Mouse (Mus musculus) G1E (cell line): ENCODE results near the gene Prpsap1. TPM values are rescaled to one million over a fixed set of nuclear protein-coding genes. Genes with fewer than 3 reads are reported as not detected.

Experiments
- ATAC-seq: 2 replicates; pipeline ENCODE4 v1.8.0; 2016; ENCODE audit warnings: mild to moderate bottlenecking; ENCODE audit not compliant: insufficient number of reproducible peaks, poor library complexity, low FRiP score, severe bottlenecking; ENCODE audit errors: extremely low read depth
- DNase-seq: peaks from one replicate; pipeline ENCODE4 v3.0.0; 2012; ENCODE audit warnings: low spot score
- H3K27me3 ChIP-seq: 2 replicates; pipeline ENCODE4 v1.6.1; 2012; ENCODE audit warnings: mild to moderate bottlenecking, low read length, inconsistent platforms; ENCODE audit not compliant: insufficient read depth
- H3K36me3 ChIP-seq: replicated peaks from 2 replicates; pipeline ENCODE3; 2012; ENCODE audit warnings: mild to moderate bottlenecking, inconsistent platforms
- H3K4me1 ChIP-seq: 2 replicates; pipeline ENCODE4 v1.6.1; 2012; ENCODE audit warnings: low read depth, low read length, inconsistent platforms, mixed read lengths; ENCODE audit not compliant: insufficient read depth
- H3K4me3 ChIP-seq: 2 replicates; pipeline ENCODE4 v1.5.1; 2012; ENCODE audit warnings: low read depth, mild to moderate bottlenecking, inconsistent platforms, low read length, moderate library complexity, mixed read lengths
- H3K9me3 ChIP-seq: replicated peaks from 2 replicates; pipeline ENCODE4 v1.6.1; 2012; ENCODE audit warnings: inconsistent platforms
- CTCF ChIP-seq: IDR thresholded peaks from 2 replicates; pipeline ENCODE4 v1.5.1; 2012; ENCODE audit warnings: low read depth, low read length, inconsistent platforms, mixed read lengths
- GATA1 ChIP-seq: IDR thresholded peaks from 2 replicates; pipeline ENCODE4 v1.6.1; 2012; ENCODE audit warnings: borderline replicate concordance, low read length, inconsistent platforms, mixed read lengths
- GATA2 ChIP-seq: IDR thresholded peaks from 2 replicates; pipeline ENCODE4 v1.6.1; 2012; ENCODE audit warnings: low read depth, low read length, inconsistent platforms, borderline replicate concordance
- POLR2AphosphoS5 ChIP-seq: IDR thresholded peaks from 2 replicates; pipeline ENCODE4 v1.6.1; 2012; ENCODE audit warnings: low read depth, low read length, inconsistent platforms; ENCODE audit not compliant: insufficient replicate concordance
- TAL1 ChIP-seq: conservative IDR thresholded peaks from 2 replicates; pipeline ENCODE4 v1.6.1; 2012; ENCODE audit warnings: low read depth, low read length, inconsistent platforms, mixed read lengths
- polyA plus RNA-seq: library from polyadenylated mRNA; stranded (reverse); fragments of >175 nt; gene quantifications from 2 replicates; pipeline ENCODE4 v1.2.3, GENCODE M21; 2012
- total RNA-seq, 2 experiments: library from RNA; stranded (forward) in 1 of 2; stranded (reverse) in 1 of 2; fragments of 200-1000 nt in 1 of 2; fragments of >200 nt in 1 of 2; fragmentation: Nextera tagmentation in 1 of 2; gene quantifications; 2 replicates each; pipeline ENCODE4 v1.2.3; 2014 to 2017

The Prpsap1 gene
- total and polyA plus RNA-seq, 3 experiments, result 33.3 to 53.9 (median 53.7) TPM

DNA sequence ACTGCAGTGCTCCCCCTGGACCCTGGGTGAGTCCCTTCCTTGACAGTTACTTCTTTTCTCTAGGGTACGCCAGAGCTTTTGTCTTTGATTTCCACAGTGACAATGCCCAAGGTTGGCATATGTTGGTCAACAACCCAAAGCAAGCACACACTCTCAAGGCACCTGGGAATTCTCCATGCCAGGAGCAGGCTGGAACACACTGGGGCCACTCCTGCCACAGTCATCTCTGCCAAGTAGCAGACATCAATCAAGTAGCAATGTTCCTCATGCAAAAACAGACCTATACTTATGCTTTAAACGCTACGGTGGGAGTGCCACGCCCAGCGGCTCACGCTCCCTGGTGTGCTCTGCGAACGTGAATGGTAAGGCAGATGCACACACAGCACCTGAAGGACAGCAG, 13.0 kb downstream of the Prpsap1 start:
- no peak for TF ChIP-seq POLR2AphosphoS5
- no peak for TF ChIP-seq GATA2
- TF ChIP-seq CTCF, result no peak
- TF ChIP-seq GATA1, result no peak
- DNase-seq, result no peak
- no peak for ATAC-seq

DNA sequence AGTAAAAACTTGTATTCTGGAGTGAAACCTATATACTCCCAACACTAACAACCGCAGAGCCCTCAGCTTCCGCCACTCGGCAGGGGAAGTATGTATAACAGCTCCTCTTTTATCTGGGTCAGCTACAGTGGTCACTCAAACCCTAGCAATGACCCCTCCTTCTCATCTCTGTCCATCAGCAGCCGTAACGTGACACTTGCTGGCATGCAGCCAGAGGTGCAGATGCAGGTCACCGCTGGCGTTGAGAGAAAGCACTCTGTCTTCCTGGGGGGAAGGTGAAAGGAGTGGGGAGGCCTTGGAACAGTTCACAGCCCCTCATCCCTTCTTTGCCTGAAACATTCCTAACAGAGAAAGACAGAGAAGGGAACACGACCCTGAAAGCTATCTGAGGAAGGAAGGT, 14.2 kb downstream of the Prpsap1 start:
- TF ChIP-seq CTCF, result no peak
- TF ChIP-seq TAL1, result no peak
- no peak for TF ChIP-seq POLR2AphosphoS5
- no peak for TF ChIP-seq GATA2
- TF ChIP-seq GATA1, result no peak
- peaks cover 98% of the 10 kb centered on the region for H3K36me3 ChIP-seq
- no peak for DNase-seq

More for the DNA sequence above, 13.0 kb downstream of the Prpsap1 start:
- H3K4me3 ChIP-seq, result no peak overlapping the region
- no peaks in the 10 kb centered on the region for H3K27me3 ChIP-seq
- H3K9me3 ChIP-seq, result no peaks in the 10 kb centered on the region
- peaks cover 2% of the 10 kb centered on the region; the same call in 1 of the 2 replicates for H3K4me1 ChIP-seq
- H3K36me3 ChIP-seq, result peaks cover 98% of the 10 kb centered on the region

DNA sequence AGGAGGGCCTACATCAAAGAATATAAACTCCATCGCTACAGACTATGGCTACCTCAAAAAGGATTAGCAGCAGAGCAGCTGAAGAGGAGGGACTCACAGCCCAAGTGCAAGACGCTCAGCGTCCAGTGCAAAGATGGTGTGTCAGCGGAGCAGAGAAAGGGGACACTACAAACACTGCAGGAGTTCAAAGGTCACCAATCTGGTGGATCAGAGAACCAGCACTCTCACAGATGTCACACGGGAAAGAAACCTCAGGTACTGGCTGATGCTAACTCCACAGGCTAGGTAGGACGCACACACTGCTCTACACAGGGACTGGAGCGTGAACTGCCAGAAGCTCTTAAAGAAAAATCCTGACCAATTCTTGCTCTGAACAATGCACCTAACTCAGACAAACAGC, 15.0 kb downstream of the Prpsap1 start:
- peaks cover 2% of the 10 kb centered on the region; the same call in 1 of the 2 replicates for H3K4me1 ChIP-seq
- peaks cover 97% of the 10 kb centered on the region for H3K36me3 ChIP-seq
- no peaks in the 10 kb centered on the region for H3K27me3 ChIP-seq
- H3K4me3 ChIP-seq, result no peak overlapping the region
- ATAC-seq (no peak), DNase-seq (no peak)
- H3K9me3 ChIP-seq, result no peaks in the 10 kb centered on the region
- TF ChIP-seq POLR2AphosphoS5, result no peak
- TF ChIP-seq TAL1, result no peak
- no peak for TF ChIP-seq GATA2
- no peak for TF ChIP-seq CTCF
- no peak for TF ChIP-seq GATA1

More for the DNA sequence above, 14.2 kb downstream of the Prpsap1 start:
- ATAC-seq, result no peak
- Histone ChIP-seq H3K4me3 (no peak overlapping the region), H3K4me1 (peaks cover 2% of the 10 kb centered on the region; the same call in 1 of the 2 replicates), H3K9me3 (no peaks in the 10 kb centered on the region), H3K27me3 (no peaks in the 10 kb centered on the region)

DNA sequence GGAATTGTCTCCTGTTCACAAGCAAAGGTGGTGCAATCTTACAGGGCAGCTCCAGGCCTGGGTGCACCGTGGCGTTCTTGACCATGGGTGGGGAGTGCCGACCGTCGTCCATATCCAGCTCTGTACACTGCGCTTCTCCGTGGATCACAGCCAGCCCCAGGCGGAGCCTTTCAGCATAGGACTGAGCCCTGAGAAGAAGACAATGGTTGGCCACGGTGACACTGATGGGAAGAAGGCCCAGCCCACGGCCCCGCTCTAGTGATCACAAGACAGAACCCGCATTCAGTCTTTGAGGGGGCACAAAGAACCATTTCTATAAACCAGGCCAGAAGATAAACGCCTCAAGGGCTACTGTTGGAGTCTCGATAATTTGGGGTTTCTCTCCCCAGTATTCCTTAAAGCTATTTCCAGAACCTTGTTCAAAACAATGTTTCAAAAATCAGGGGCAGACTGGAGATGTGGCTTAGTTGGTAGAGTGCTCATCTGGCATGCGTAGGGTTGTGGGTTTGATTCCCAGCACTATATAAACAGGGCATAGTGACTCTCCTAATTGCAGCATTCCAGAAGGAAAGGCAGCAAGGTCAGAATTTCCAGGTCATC, 16.7 kb downstream of the Prpsap1 start:
- H3K36me3 ChIP-seq, result peaks cover 99% of the 10 kb centered on the region
- DNase-seq, result no peak

DNA sequence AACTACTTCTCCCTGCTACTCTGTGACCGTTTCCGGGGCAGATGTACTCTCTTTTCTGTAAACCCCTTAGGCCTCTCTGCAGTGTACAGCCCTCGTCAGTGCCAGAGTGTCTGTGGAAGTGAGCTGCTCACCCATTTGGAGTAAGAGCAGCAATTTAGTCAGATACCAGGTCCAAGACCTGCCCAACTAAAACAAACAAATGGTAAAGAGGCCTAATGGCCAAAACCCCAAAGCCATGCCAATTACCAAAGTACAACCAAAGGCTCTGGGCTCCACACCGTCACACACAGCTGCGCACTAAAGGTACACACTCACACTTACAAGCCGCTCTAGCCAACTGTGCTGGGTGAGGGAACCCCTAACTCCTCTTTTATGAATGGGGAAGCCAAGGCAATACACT, 17.3 kb downstream of the Prpsap1 start:
- peaks cover under 1% of the 10 kb centered on the region; the same call in 1 of the 2 replicates for H3K4me1 ChIP-seq
- H3K27me3 ChIP-seq, result no peaks in the 10 kb centered on the region
- H3K36me3 ChIP-seq, result peaks cover 99% of the 10 kb centered on the region
- no peaks in the 10 kb centered on the region for H3K9me3 ChIP-seq
- no peak for TF ChIP-seq GATA2
- DNase-seq (no peak), ATAC-seq (no peak)
- no peak overlapping the region for H3K4me3 ChIP-seq

More for the DNA sequence above, 16.7 kb downstream of the Prpsap1 start:
- H3K4me3 ChIP-seq, result no peak overlapping the region
- H3K27me3 ChIP-seq, result no peaks in the 10 kb centered on the region
- H3K4me1 ChIP-seq, result peaks cover 2% of the 10 kb centered on the region; the same call in 1 of the 2 replicates
- no peaks in the 10 kb centered on the region for H3K9me3 ChIP-seq
- TF ChIP-seq CTCF (no peak), POLR2AphosphoS5 (no peak), GATA2 (no peak), TAL1 (no peak), GATA1 (no peak)
- ATAC-seq, result no peak

DNA sequence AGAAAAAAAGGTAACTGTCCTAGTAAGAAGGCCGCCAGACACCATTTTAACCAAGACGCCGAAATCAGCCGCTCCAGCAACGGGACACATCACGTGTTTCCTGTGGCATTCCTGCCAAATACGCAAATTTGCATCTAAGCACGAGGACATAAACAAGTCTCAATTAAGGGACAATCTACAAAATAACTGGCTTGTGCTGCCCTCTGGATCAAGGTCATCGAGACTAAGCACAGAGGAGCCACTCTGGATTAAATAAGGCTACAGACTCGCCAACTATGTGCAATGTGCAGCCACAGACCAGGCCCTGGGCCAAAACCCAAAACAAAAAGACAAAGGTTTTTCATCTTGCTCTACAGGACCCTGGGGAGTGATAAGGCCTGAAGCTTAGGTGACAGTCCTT, 18.0 kb downstream of the Prpsap1 start:
- DNase-seq (no peak), ATAC-seq (no peak)
- TF ChIP-seq CTCF, result no peak
- no peak for TF ChIP-seq TAL1
- no peak for TF ChIP-seq GATA1
- no peak for TF ChIP-seq GATA2
- TF ChIP-seq POLR2AphosphoS5, result no peak
- Histone ChIP-seq H3K4me3 (no peak overlapping the region), H3K9me3 (no peaks in the 10 kb centered on the region), H3K36me3 (peaks cover 99% of the 10 kb centered on the region), H3K4me1 (no peaks in the 10 kb centered on the region), H3K27me3 (no peaks in the 10 kb centered on the region)

DNA sequence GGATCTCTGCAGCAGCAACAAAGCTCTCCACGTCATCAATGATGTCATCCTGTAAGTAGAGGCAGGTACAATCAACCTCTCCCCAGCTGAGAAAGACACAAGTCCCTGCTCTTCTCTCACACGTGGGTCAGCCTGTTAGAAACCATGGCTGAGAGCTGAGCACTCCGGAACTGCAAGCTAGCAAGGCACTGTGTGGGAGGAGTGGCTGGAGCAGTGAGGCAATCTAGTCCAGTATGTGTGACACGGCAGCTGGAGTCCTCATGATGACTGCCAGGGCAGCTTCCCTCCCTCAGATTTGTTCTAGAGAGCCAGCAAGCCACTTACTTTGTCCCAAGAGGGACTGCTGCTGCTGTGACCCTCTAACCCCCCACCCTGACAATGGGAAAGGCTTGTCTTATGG, 21.7 kb downstream of the Prpsap1 start:
- Histone ChIP-seq H3K4me3 (no peak overlapping the region), H3K9me3 (no peaks in the 10 kb centered on the region), H3K4me1 (no peaks in the 10 kb centered on the region), H3K27me3 (no peaks in the 10 kb centered on the region), H3K36me3 (peaks cover 79% of the 10 kb centered on the region)
- DNase-seq (no peak), ATAC-seq (no peak)
- no peak for TF ChIP-seq GATA2
- TF ChIP-seq TAL1, result no peak
- no peak for TF ChIP-seq POLR2AphosphoS5
- no peak for TF ChIP-seq GATA1
- no peak for TF ChIP-seq CTCF
